Mouse (Mus musculus): Measurements from ENCODE around the gene Tab1.

GRCm38 (mm10) chr15:80158707-80159090 is 25.8 kb downstream of the Tab1 start:
- no peak for TF ChIP-seq ZC3H11A (IDR thresholded peaks at IDR 0.05; ENCODE audit: borderline replicate concordance, low read depth, low read length)
- TF ChIP-seq MAFK (IDR thresholded peaks at IDR 0.05; ENCODE audit: insufficient read depth, low read depth, low read length) = no peak
- no peak for TF ChIP-seq ZNF384 (IDR thresholded peaks at IDR 0.05; ENCODE audit: low read depth, low read length)
- TF ChIP-seq HCFC1 (IDR thresholded peaks at IDR 0.05; ENCODE audit: borderline replicate concordance, insufficient read depth, low read length) = no peak

All from ES-E14 (cell line).